Comparison of ENCODE assay signal across 9 mouse cellular contexts in genomic region chr19:21943407-21943806, GRCm38 (mm10).
DNase-seq lines count a peak whose midpoint lies in the region; ATAC-seq and TF ChIP-seq lines count a peak whose summit lies in the region.
"Had no signal": no experiment of that assay in that cellular context is flagged by ENCODE, and none has a peak within 500 bp of the region (broad histone marks: within the 10 kb centered on the region; RNA-seq: fewer than 3 reads in every experiment).

No protein-coding gene starts in this region.

- no peaks in the 10 kb centered on the region for H3K27me3 ChIP-seq in intestine, embryonic 16.5 days (replicated peaks; ENCODE audit: control insufficient read depth, insufficient read depth, low read length)
- H3K27me3 ChIP-seq in hindbrain, embryonic 16.5 days (replicated peaks; ENCODE audit: control insufficient read depth, insufficient read depth, low read length): no peaks in the 10 kb centered on the region
- H3K27me3 ChIP-seq: embryonic facial prominence, embryonic 13.5 days; limb, embryonic 15.5 days had no signal

- no peak overlapping the region for H3K4me3 ChIP-seq in intestine, embryonic 16.5 days (ENCODE audit: low read length)
- no peak overlapping the region for H3K4me3 ChIP-seq in hindbrain, embryonic 16.5 days (ENCODE audit: low read length)
- H3K4me3 ChIP-seq: embryonic facial prominence, embryonic 13.5 days; limb, embryonic 15.5 days had no signal

- peak; percentile 24; the same call in 1 of the 2 replicates for TF ChIP-seq CTCF in brain, embryonic 14.5 days (IDR thresholded peaks at IDR 0.05; ENCODE audit: borderline replicate concordance, extremely low read depth, insufficient read depth, insufficient read length)

- WGBS in intestine, embryonic 16.5 days: 54% methylated on average over 4 of the region's 4 CpGs
- 62% methylated on average over 4 of the region's 4 CpGs for WGBS in hindbrain, embryonic 16.5 days

- H3K36me3 ChIP-seq in intestine, embryonic 16.5 days (ENCODE audit: control insufficient read depth, insufficient read depth, low read length): no peaks in the 10 kb centered on the region
- no peaks in the 10 kb centered on the region for H3K36me3 ChIP-seq in hindbrain, embryonic 16.5 days (ENCODE audit: control insufficient read depth, insufficient read depth, low read length)
- H3K36me3 ChIP-seq: embryonic facial prominence, embryonic 13.5 days; limb, embryonic 15.5 days had no signal

- H3K9me3 ChIP-seq in intestine, embryonic 16.5 days (ENCODE audit: control insufficient read depth, low read length): no peaks in the 10 kb centered on the region
- H3K9me3 ChIP-seq in hindbrain, embryonic 16.5 days (ENCODE audit: control insufficient read depth, low read length): no peaks in the 10 kb centered on the region
- H3K9me3 ChIP-seq: embryonic facial prominence, embryonic 13.5 days; limb, embryonic 15.5 days had no signal

- peak; percentile 30 to 47 for DNase-seq in spleen, adult 18-20 months
- DNase-seq in spleen, adult 12 weeks (ENCODE audit: low spot score): no peak
- DNase-seq in brain, embryonic 14.5 days (ENCODE audit: low read depth): no peak
- DNase-seq in induced T-regulatory cell, adult 2 months (ENCODE audit: low read depth): peak; percentile 38
- DNase-seq in spleen, postnatal 36 days (ENCODE audit: low spot score in 2 of 2): peak; percentile 46 to 47

- TF ChIP-seq POLR2A in brain, embryonic 14.5 days (IDR thresholded peaks at IDR 0.05; ENCODE audit: borderline replicate concordance, extremely low read depth, insufficient read depth, insufficient read length, poor library complexity, severe bottlenecking): no peak

- H3K4me2 ChIP-seq in intestine, embryonic 16.5 days (ENCODE audit: low read depth, low read length): no peak overlapping the region
- no peak overlapping the region for H3K4me2 ChIP-seq in hindbrain, embryonic 16.5 days (ENCODE audit: low read length)
- H3K4me2 ChIP-seq: embryonic facial prominence, embryonic 13.5 days; limb, embryonic 15.5 days had no signal

- H3K9ac ChIP-seq in intestine, embryonic 16.5 days (ENCODE audit: low read depth, low read length): no peak overlapping the region
- H3K9ac ChIP-seq in hindbrain, embryonic 16.5 days (ENCODE audit: low read depth, low read length): no peak overlapping the region
- H3K9ac ChIP-seq: embryonic facial prominence, embryonic 13.5 days; limb, embryonic 15.5 days had no signal

- no peaks in the 10 kb centered on the region for H3K4me1 ChIP-seq in intestine, embryonic 16.5 days (ENCODE audit: control insufficient read depth, insufficient read depth, low read length)
- H3K4me1 ChIP-seq in hindbrain, embryonic 16.5 days (ENCODE audit: control insufficient read depth, insufficient read depth, low read depth, low read length): no peaks in the 10 kb centered on the region
- H3K4me1 ChIP-seq: embryonic facial prominence, embryonic 13.5 days; limb, embryonic 15.5 days had no signal

- ATAC-seq in intestine, embryonic 16.5 days: no peak
- ATAC-seq in hindbrain, embryonic 16.5 days: no peak

- H3K27ac ChIP-seq in intestine, embryonic 16.5 days (ENCODE audit: low read length): no peak overlapping the region
- no peak overlapping the region for H3K27ac ChIP-seq in hindbrain, embryonic 16.5 days (ENCODE audit: low read depth, low read length)
- H3K27ac ChIP-seq: embryonic facial prominence, embryonic 13.5 days; limb, embryonic 15.5 days had no signal

Comparison
In these comparisons a context has a peak if more than half of its experiments do, and no peak if none do; other contexts are left out.
1. DNase-seq: peak in spleen, adult 18-20 months (2 of 2), induced T-regulatory cell, adult 2 months (single experiment) and spleen, postnatal 36 days (2 of 2); none in spleen, adult 12 weeks (single experiment) and brain, embryonic 14.5 days (single experiment).